Mouse (Mus musculus) activated CD4-positive, CD25-positive, alpha-beta regulatory T cell, adult 4 months (primary cell): ENCODE measurements around the gene Ppp6r3. TPM values are rescaled to one million over a fixed set of nuclear protein-coding genes. Genes with fewer than 3 reads are reported as not detected.
"Not testable (repeated sequence)": the region's sequence is repeated elsewhere in the genome, so short reads cannot be mapped to it uniquely, and the experiment has no call there.

Experiments
- ATAC-seq: one replicate; pipeline ENCODE4 v1.8.0; 2017
- polyA plus RNA-seq, 2 experiments: library from polyadenylated mRNA; unstranded; fragments of 100-300 nt; shearing (Covaris generic); gene quantifications; one replicate each; pipeline ENCODE4 v1.2.1; 2017

The Ppp6r3 gene
- 10 to 100 TPM; 63.1 to 63.2 TPM for polyA plus RNA-seq

DNA sequence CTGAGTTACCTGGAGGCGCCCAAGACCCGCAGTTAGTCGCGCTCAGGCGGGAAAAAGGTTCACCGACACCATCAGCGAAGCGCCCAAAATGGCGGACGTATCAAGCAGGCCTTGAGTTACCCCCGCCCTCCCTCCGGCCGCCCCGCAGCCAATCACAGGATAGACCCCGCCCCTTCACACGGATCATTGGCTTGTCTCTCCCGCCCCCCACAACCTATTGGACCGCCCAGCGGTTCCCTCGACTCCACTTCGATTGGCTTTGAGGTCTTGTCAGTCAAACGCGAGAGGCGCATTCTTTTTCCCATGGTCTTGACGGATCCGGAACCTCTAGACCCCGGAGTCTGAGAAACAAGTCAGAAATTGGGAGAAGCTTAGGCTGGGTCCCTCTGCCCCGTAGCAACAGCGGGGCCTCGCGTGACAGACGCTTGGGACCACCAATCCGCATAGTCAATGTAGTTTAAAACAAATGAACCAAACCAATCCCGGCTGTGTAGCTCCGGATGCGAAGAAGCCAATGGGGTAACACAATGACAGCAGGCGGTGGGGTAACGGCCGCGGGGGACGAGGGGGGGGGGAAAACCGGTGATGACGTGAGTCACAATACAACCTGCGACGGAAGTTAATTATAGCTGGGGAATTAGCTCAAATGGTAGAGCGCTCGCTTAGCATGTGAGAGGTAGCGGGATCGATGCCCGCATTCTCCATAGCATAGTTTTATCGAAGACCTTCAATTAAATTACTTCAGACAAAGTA, at the start of gene Ppp6r3:
Ppp6r3 (minus strand) TSS at position 118 of the 753 bp plus-strand sequence.
- peak; percentile 93 for ATAC-seq

DNA sequence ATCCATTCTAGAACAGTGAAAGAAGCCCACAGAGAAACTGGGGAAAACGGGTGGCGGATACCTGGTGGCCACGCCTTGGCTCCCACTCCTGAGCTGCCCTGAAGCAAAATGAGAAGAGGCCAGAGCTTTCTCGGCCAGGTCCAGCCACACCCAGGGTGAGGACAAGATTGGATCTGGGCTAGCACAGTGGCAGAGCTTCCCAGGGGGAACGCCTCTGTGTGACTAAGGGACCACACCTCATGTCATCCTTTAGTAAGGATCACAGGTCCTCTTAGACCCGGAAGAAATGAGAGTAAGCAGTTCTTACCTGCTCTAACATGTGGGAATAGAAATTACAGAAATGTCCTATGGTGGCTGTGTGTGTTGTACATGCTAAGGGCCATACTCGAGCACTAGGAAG, 49.6 kb upstream of the Ppp6r3 start:
- ATAC-seq: no peak

DNA sequence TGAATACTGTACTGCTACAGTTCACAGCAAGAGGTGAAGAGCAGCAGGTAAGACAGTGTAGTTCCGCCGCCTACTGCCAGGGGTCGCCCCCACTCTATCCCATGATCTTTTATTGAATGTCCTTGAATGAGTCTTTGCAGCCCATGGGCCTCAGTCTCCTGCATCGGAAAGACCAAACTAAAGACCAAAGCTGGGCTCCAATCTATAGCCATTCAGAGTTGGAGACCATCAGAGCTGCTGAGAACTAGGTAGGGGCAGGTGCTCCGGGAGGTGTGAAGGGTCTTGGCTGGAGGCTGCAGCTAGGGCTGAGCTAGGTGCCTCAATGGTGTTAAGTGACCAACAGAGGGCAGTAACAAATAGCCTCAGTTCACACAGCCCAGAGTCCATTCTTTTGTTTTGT, 48.3 kb upstream of the Ppp6r3 start:
- no peak for ATAC-seq

DNA sequence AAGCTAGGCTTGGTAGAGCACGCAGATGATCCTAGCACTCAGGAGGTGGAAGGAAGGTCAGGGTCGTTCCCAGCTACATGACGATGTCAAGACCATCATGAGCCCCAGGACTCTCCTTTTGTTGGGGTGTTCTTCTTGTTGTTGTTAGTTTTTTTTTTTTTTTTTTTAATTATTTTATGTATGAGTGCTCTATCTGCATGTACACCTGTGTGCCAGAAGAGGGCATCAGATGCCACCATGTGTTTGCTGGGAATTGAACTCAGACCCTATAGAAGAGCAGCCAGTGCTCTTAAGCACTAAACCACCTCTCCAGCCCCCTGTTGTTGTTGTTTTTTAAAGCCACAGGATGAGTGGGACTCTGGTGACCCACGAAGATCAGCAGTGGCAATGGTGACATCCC, 47.7 kb upstream of the Ppp6r3 start:
- no peak for ATAC-seq

DNA sequence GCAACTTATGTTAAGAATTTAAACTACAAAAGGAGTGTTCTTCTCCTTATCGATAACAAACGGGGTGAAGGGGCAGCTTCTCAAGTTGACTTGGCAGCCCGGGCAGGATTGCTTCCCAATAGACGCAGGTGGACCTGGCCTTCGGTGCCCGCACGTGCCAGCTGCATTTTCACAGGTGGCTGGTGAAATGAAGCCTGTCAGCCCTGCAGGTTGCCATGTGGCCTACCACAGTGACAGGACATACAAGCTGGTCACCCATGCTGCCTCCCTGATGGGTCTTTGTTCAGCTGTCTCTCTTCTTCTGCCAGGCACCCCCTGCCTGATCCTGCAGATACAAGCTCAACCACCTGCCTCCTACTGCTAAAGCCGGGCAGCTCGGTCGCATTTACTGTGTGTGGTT, 45.3 kb upstream of the Ppp6r3 start:
- ATAC-seq: no peak

DNA sequence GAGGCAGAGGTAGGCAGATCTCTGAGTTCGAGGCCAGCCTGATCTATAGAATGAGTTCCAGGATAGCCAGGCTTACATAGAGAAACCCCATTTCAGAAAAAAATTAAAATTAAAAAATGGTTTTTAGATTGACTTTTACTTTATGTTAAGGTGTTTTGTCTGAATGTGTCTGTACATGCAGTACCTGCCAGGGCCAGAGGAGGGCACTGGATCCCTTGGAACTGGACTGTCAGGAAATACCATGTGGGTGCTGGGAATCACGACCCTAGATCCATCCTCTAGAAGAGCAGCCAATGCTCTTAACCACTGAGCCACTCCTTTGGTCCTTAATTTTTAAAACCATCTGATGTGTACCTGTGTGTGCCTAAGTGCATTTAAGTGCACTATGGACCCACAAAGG, 43.8 kb upstream of the Ppp6r3 start:
- ATAC-seq: no peak

DNA sequence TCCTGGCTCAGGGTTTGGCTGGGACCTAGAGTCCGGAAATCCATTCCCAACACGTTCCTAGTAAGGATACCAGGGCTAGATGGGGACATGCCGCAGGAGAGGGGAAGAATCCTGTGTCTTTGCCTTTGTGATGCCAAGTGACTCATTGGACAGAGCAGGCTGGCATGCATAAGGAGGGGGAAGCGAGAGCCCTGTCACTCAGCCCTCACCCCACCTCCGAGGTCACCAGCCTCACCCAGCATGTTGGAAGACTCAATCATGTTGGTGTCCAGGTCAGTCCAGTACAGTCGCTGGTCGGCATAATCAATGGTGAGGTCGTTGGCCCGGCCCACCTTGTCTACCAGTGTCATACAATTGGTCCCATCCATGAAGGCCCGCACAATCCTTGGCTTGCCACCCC, 38.4 kb upstream of the Ppp6r3 start:
- ATAC-seq: no peak

DNA sequence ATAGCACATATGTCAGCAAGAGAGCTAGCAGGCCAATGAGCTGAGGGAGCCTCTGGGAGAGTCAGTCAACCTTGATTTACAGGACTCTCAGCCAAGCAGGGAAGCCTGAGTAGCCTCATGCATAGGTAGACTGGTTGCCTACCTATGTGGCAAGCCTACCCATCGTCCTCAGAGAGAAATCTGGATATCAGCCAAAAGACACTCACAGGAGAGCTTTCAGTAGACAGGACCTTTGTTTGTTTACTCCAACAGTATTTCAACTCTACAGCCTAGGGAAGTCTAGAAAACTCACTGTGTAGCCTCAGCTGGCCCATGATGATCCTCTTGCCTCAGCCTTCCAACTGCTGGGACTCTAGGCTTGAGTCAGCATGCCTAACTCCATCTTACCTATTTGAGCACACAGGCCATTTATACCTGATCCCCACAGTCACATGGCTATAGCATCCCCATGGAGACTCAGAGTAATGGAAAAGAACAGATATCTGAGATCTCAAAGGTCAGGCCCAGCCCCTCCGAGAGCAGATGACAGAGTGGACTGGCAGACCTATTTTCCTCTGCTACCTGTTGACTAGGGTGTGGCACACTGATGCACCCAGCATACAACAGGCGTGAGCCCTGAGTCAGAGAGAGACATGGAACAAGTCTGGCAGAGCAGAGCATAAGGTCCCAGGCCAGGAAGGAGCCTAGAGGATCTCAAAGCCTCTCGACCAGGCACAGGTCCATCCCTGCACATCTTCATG, 37.2 kb upstream of the Ppp6r3 start:
- no peak for ATAC-seq

DNA sequence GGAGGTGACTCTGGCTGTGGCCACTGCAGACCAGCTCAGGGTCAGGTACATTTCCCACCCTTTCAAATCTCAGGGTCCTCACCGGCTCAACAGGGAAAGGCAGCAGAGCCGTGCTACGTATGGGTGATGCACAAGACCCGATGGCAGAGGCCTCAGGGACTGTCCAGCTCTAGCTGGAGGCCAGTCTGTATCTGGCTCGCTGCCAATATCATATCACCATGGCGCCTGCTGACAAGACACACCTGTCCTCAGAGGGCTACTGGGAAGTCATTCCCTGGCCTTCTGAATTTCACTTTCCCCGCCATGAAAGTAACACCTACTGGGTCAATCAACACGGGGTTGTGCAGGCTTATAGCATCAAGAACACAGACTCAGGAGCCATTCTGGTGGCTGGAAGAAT, 36.2 kb upstream of the Ppp6r3 start:
- no peak for ATAC-seq

DNA sequence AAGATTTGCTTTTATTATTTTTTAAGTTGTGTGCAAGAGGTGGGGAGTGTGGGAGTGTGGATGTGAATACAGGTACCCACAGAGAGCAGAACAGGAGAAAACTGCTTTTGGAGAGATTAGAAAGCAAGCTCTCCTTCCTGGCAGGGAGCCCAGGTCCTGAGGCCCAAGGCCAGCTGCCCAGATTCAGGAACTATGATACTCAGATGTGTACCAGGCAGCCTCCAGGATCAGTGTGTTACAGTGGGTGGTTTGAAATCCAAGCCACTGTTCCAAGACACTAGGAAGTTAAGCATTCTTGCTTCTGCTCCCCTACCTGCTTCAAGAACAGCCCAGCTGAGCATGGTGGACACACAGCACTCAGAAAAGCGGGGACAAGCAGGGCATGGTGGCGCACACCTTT, 35.3 kb upstream of the Ppp6r3 start:
- ATAC-seq: no peak

DNA sequence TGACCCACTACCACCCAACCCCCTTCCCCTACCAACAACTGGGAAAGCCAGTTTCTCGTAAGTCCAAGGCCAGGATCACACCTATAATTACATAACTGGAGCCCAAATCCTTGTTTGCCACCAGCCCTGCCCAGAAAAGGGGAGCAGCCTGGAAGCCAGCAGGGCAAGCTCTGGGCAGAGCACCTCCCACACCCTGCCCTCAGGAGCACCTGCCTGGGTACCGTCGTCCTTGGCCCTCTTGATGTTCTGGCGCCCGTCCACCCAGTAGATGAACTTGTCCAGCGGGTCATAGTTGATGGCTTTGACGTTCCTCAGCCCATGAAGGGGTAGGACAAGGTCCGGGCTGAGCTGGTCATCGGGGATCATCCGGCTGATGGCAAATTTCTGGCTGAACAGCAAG, 34.3 kb upstream of the Ppp6r3 start:
- no peak for ATAC-seq

DNA sequence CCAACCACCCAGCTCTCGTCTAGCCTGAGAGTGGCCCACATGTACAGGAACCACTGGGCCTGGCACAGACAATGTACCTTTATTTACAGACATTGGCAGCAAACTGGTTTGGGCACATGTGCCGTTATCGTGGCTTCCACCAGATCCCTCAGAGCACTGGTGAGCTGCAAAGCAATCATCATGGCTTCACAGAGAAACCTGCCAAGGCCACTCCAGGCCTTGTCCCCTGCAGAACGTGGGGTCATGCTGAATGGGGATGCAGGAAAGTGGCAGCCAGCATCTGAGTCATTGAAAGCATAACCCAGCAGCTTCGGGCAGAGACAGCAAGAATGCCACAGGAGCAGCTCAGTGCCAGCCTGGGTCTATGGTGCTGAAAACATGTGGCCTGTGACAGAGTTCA, 18.8 kb upstream of the Ppp6r3 start:
- no peak for ATAC-seq

DNA sequence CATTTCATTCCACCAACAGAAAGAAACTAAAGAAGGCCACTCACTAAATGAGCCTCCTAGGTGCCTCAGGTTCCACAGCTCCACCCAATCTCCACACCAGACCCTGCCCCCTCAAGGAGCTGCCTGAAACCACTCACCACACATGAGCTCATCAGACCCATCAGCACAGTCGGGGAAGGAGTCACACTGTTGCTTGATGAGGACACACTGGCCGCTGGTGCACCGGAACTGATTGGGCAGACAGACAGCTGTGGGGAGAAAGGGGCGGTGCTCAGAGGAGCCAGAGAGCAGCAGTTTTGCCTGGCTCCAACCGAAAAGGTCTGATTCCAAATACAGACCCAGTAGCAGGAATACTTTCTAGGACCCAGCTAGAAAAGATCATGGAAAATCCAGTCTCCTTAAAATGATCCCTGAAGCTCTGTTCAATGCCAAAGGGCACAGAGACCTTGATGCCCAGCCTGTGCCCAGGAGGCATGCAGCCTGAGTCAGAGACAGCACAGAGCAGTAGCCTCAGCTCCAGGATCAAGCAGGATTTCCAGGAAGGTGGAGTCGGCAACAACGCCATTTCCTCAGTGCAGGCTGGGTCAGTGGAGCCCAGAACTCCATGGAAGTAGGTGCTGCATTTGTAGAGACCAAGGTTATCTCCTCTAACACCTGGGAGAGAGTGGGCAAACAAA, 18.0 kb upstream of the Ppp6r3 start:
- ATAC-seq: no peak

DNA sequence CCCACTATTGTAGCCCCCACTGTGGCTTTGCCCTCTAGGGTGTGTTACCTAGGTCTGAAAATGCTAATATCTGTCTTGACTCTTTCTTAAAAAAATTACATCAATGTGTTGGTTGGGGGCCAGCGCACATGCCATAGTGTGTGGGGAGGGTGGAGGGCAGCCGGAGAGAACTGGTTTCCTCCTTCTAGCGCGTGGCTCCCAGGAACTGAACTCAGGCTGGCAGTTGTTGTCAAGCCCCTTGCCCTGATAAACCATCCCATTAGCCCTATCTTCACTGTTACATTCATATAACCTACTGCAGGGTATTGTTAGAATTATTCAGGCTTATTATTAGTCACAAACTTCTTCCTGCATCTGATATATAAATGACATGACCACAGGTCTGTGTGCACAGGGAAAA, 14.4 kb upstream of the Ppp6r3 start:
- no peak for ATAC-seq

DNA sequence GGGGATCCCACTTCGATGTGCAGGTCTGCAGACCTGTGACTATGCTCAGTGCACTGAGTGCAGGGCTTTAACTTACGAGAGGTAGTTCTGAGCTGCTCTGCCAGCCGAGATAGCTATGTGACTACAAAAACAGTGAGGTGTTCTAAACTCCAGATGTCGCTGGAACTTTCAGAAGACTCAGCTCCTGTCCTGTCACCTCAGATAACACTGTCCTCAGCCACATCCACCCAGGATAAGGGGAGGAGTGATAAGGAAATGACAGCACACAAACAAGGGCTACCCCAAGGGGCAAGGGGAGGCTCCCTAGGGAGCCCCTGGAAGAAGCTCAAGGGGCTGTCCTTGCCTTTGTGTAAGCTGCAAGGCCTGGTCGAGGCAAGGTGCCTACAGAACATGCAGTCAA, 14.0 kb upstream of the Ppp6r3 start:
- ATAC-seq: no peak

DNA sequence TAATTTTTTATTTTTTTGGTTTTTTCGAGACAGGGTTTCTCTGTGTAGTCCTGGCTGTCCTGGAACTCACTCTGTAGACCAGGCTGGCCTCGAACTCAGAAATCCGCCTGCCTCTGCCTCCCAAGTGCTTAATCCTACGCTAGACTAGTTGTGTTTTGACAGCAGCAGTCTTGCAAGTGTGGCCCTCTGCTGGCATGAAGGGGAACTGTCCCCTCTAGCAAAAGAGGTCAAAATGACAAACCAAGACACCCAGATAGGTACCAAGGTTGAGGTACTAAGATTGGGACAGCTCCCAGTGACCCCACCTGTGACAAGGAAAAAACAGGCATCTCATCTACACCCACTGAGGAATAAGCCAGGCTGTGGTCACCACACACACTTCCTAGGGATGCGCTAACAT, 12.2 kb upstream of the Ppp6r3 start:
- ATAC-seq: not testable (repeated sequence)

DNA sequence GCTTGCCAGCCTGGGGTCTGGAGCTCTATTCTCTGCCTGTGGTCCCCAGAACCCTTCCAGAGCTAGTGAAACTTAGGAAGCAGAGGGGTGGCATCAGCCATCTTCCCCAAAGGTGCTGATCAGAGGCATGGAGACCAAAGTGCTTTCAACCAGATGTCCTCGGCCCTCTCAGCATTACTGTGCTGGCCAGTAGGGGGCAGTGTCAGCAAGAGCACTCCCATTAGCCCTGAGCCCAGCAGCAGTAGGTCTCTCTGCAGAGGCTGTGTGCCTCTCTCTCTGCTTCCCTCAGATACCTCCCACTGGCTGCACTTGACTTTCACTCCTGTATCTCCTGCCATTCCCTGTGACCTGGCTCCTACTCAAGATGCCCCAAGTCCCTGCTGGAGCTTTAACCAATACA, 11.0 kb upstream of the Ppp6r3 start:
- no peak for ATAC-seq

DNA sequence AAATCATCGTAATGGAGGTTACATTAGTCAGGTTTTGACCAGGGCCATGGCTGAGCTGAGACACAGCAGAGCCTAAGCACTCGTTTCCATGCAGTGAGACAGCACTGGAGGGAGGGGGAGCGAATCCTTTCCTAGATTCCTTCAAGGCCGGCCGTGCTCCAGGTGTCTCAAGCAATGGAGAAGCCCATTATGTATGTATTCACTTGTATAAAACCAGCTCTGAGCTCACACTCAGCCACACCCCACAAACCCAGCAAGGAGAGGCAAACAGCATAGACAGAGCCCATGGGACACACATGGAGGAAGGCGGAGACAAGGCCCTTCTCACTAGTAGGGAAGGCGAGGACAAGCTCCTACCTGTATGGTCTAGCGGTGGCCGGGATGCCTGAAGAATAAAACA, 10.5 kb upstream of the Ppp6r3 start:
- ATAC-seq: no peak

DNA sequence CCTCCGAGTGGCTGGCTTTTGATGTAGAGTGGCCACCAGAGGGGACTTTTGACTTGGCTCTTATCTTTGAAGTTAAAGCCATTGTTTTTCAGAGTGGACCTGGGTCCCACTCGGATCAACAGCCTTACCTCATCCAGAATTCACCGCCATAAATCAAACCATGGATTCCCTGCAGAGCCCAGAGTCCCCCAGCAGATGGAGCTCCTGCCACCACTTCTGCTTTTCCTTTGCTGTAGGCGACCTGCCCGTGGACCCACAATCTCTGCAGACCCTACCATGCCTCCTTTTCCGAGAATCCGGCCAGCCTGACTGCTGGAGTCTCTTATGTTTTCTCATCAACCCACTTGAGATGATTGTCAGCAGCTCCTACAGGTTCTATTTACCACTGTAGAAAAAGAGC, 5.8 kb upstream of the Ppp6r3 start:
- no peak for ATAC-seq

DNA sequence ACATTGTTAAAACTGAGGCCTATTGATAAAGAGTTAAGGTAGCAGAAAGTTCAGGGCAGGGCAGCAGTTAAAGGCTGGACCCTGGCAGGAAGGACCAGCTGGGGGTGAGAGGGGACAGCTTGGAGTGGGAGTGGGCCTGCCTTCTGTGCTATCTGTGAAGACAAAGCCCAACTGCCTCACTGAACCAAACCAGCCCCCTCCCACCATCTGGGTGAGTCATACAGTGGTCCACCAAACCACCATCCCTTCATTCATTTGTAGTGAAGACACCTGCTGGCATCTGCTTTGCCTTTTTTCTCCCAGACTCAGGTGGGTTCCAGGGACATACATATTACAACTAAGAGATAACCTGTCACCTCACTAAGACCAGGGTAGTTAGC, 2.4 kb upstream of the Ppp6r3 start:
- ATAC-seq: no peak

DNA sequence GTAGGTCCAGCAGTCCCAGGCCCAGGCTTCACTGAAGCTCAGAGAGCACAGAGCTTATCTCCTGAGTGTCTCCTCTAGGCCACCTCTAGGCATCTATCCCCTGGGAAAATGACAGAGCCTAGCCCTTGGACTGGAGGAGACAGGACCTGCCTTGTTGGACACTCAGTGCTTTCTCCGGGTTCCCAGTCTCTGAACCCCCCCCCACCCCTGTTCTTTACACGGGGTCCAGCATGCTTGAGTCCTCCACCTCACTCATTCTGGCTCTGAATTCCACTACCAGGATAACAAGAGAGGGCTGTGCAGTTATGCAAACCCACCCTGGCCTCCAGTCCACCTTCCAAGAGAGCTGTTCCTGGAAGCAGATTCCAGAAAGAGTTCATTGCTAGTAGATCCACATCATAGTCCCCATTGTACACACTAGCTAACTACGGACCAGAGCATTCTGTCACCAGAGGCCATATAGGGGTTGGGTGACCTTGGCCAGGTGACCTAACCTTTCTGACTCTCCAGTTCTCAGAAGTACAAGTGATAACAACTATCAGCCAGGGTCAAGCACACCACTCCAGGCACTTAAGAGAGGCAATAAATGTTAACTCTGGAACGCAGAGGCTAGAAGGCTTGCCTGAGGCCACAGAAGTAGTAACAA, 1.8 kb upstream of the Ppp6r3 start:
- ATAC-seq: no peak

DNA sequence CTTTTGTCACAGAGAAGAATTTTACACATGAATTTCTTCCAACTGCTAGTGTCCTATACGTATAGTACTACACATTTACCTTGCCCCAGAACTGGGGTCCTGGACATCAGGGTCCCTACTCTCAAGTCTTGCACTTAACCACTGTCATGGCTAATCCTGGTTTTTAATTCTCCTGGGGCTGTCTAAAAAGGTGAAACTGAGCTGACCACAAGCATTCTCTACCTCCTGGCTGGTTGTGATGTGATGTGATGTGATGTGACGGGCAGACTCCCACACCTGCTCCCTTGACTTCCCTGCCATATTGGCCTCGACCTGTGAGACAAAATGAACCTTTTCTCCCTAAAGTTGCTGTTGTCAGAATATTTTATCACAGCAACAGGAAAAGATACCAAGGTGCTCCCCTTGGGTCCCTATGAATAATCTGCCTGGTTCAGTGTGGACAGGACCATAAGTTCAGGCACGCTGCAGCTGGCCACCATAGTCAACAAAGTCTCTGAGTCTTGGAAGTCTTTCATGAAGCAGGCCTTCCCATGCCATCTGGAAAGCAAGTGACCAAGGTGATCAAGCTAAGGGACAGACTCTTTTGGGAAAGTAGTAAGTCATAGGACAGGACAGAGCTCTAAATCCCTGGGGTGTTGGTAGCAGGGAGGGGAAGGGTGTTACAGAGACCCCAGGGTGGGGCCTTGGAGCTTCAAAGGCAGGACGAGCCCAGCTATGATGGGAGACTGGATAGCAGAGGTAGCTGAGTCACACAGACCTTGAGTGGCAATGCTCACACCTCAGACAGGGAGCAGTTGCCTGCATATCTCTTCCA, 1.1 kb upstream of the Ppp6r3 start:
- ATAC-seq: no peak

DNA sequence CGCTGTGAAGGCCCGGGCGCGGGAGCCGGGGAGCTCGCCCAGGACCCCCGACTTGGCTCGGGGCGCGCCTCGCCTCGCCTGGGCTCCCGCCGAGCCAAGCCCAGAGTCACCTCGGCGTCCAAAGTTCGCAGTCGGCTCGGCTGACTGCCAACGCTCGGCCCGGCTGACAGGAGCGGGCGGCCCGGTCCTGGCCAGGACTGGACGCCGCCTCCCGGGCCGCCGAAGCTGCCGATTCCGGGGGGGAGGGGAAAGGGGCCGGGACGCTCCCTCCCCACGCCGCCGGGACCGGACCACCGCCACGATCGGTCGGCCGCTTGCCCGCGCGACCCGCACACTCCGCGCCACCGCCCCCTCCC, 295 bp downstream of the Ppp6r3 start:
- ATAC-seq: peak; percentile 5
